Mouse (Mus musculus) spleen, postnatal 14 days (tissue): Measurements from ENCODE around the gene Oxsr1.
"Not testable (repeated sequence)": the region's sequence is repeated elsewhere in the genome, so short reads cannot be mapped to it uniquely, and the experiment has no call there.

Source experiments
- DNase-seq, 2 experiments: peaks; one replicate each; pipeline ENCODE4 v3.0.0; 2021 to 2022; ENCODE audit warnings: low spot score in 2 of 2

Oxsr1 gene

GRCm38 (mm10) chr9:119219667-119220066 is 102.6 kb downstream of the Oxsr1 start:
- DNase-seq = no peak

GRCm38 (mm10) chr9:119215341-119215740 is 106.9 kb downstream of the Oxsr1 start:
- DNase-seq = not testable (repeated sequence)

GRCm38 (mm10) chr9:119214601-119215000 is 107.6 kb downstream of the Oxsr1 start:
- no peak for DNase-seq

- no peak for DNase-seq
These were observed 109.2 kb downstream of the Oxsr1 start for GRCm38 (mm10) chr9:119212996-119213395.

- DNase-seq = no peak
These were observed 113.2 kb downstream of the Oxsr1 start, which contains the start of gene Slc22a13 for GRCm38 (mm10) chr9:119208998-119209397. TSS of gene Slc22a13 (minus strand) at chr9:119209098.

GRCm38 (mm10) chr9:119207113-119207512 is 115.1 kb downstream of the Oxsr1 start:
- no peak for DNase-seq

- no peak for DNase-seq
These were observed 115.6 kb downstream of the Oxsr1 start for GRCm38 (mm10) chr9:119206666-119207065.

- no peak for DNase-seq
These were observed 116.5 kb downstream of the Oxsr1 start for GRCm38 (mm10) chr9:119205756-119206155.

GRCm38 (mm10) chr9:119203617-119204016 is 118.6 kb downstream of the Oxsr1 start:
- no peak for DNase-seq

- DNase-seq = no peak
These were observed 120.6 kb downstream of the Oxsr1 start for GRCm38 (mm10) chr9:119201653-119202052.

GRCm38 (mm10) chr9:119199151-119199861 is 122.9 kb downstream of the Oxsr1 start:
- no peak for DNase-seq

- DNase-seq = peak in 1 of 2 experiments; percentile 4
These were observed 129.8 kb downstream of the Oxsr1 start for GRCm38 (mm10) chr9:119192202-119192990.
